Mouse (Mus musculus) erythroblast, embryonic 14.5 days (primary cell): ENCODE data around the gene Bicdl1.

Experiments used
- GATA1 ChIP-seq: IDR thresholded peaks from 2 replicates; pipeline ENCODE4 v1.6.1; 2012; ENCODE audit warnings: low read length, inconsistent platforms, mixed read lengths
- TAL1 ChIP-seq: IDR thresholded peaks from 3 replicates; pipeline ENCODE4 v1.6.1; 2012; ENCODE audit warnings: low read length, inconsistent platforms, mixed read lengths

- TF ChIP-seq TAL1 (no peak), GATA1 (no peak)
Measured at GRCm38 (mm10) chr5:115710171-115710570, 21.2 kb downstream of the Bicdl1 start.
